Mouse (Mus musculus): ENCODE measurements around the gene Sag. TPM values are rescaled to one million over a fixed set of nuclear protein-coding genes. Genes with fewer than 3 reads are reported as not detected.

The Sag gene
- total and polyA plus RNA-seq, 3 experiments: 0.19 to 2.0 (median 1.0) TPM

DNA sequence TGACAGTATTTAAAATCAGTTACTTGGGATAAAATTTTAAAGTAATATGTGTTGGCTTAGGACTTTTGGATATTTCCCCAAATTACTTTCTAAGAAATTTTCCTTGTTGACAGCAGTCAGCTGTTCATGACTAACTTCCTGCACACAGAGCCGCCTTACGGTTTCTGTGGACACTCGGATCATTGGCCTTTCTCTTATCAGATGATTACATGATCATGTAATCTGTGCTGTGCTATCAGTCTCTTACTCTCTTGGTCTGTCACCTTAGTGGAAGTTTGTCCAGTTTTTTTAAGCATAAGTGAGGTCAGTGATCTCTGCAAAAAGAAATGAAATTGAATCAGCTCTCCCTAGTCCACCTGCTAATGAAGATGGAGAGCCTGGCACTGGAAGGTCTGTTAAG is 31.8 kb upstream of the Sag start:
- Histone ChIP-seq H3K27me3 (replicated peaks) (no peaks in the 10 kb centered on the region), H3K27ac (ENCODE audit: insufficient read depth, low read depth) (no peak overlapping the region), H3K4me2 (ENCODE audit: insufficient read depth, low read depth, poor library complexity, severe bottlenecking) (no peak overlapping the region), H3K9ac (ENCODE audit: insufficient read depth, low read depth) (no peak overlapping the region), H3K9me3 (replicated peaks; ENCODE audit: low read length) (peaks cover 3% of the 10 kb centered on the region), H3K36me3 (replicated peaks in 1 of 2; ENCODE audit: control insufficient read depth in 1 of 2, insufficient read depth in 1 of 2, low read length in 1 of 2) (peaks cover 71 to 93% of the 10 kb centered on the region in 2 experiments), H3K79me2 (replicated peaks; ENCODE audit: control insufficient read depth, extremely low read depth, insufficient read depth, poor library complexity, severe bottlenecking) (no peaks in the 10 kb centered on the region), H3K4me1 (ENCODE audit: control insufficient read depth in 1 of 2, insufficient read depth in 2 of 2) (peaks cover 0 to 3% of the 10 kb centered on the region in 2 experiments; a peak in 1 of 4 replicates), H3K4me3 (replicated peaks in 1 of 3; ENCODE audit: low read depth in 2 of 3, low read length in 2 of 3, poor library complexity in 1 of 3) (no peak overlapping the region)
- in situ Hi-C loops (cut with MboI; ENCODE audit: low pct_ligation_motif_present, low pct_unique_long_range_greater_than_20kb, low sequenced_read_pairs) (no loop called here), dilution Hi-C loops (cut with MboI; ENCODE audit: extremely low pct_ligation_motif_present, extremely low pct_unique_long_range_greater_than_20kb, low sequenced_read_pairs) (no loop called here)
- TF ChIP-seq POLR2A (IDR thresholded peaks at IDR 0.05; ENCODE audit: low read depth, low read length) (no peak), ZMIZ1 (IDR thresholded peaks at IDR 0.05; ENCODE audit: low read depth, low read length) (no peak), SMC3 (IDR thresholded peaks at IDR 0.05; ENCODE audit: low read depth, low read length) (no peak), E2F4 (IDR thresholded peaks at IDR 0.05; ENCODE audit: insufficient replicate concordance, low read depth, low read length) (no peak), USF1 (IDR thresholded peaks at IDR 0.05; ENCODE audit: low read depth, low read length) (no peak), ZC3H11A (IDR thresholded peaks at IDR 0.05; ENCODE audit: low read depth, low read length) (no peak)
- no peak for DNase-seq (ENCODE audit: extremely low read depth)

DNA sequence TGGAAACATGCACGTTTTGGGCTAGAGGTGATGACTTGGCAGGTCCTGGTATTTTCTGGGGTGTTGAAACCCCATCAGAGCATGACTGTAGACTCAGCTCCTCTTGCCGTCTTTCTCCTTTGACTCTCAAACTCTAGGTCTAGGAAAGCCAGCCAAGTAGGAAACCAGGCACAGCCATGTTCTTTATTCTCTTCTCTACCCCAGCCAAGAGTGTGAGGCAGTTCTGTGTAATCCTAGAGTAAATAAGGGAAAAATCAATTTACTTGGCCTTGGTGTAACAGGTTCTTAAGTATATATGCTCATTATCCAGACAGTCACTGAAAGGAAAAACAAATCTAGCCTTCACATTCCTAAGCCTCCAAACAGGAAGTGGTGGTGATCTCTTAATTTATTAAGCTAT is 30.1 kb upstream of the Sag start:
- TF ChIP-seq CHD1 (IDR thresholded peaks at IDR 0.05; ENCODE audit: low read depth, low read length) (no peak), NELFE (IDR thresholded peaks at IDR 0.05; ENCODE audit: low read depth, low read length) (no peak), HCFC1 (IDR thresholded peaks at IDR 0.05; ENCODE audit: low read depth, low read length) (no peak), JUN (IDR thresholded peaks at IDR 0.05; ENCODE audit: insufficient read depth, low read depth, low read length) (no peak), GABPA (IDR thresholded peaks at IDR 0.05; ENCODE audit: insufficient replicate concordance, low read depth, low read length) (no peak), KAT2A (IDR thresholded peaks at IDR 0.05; ENCODE audit: insufficient replicate concordance, low read length) (no peak), ZMIZ1 (IDR thresholded peaks at IDR 0.05; ENCODE audit: low read depth, low read length) (no peak), MAX (IDR thresholded peaks at IDR 0.05; ENCODE audit: low read length) (no peak), CHD2 (IDR thresholded peaks at IDR 0.05; ENCODE audit: low read length) (no peak), SMC3 (IDR thresholded peaks at IDR 0.05; ENCODE audit: low read depth, low read length) (no peak), POLR2AphosphoS2 (IDR thresholded peaks at IDR 0.05; ENCODE audit: low read depth, low read length) (no peak), ETS1 (conservative IDR thresholded peaks at IDR 0.05; ENCODE audit: low read depth, low read length) (no peak), EP300 (IDR thresholded peaks at IDR 0.05; ENCODE audit: low read length) (no peak), MAFK (IDR thresholded peaks at IDR 0.05; ENCODE audit: insufficient replicate concordance, low read length) (no peak), USF2 (conservative IDR thresholded peaks at IDR 0.05; ENCODE audit: low read depth, low read length) (no peak), CTCF (conservative IDR thresholded peaks at IDR 0.05 in 1 of 2, IDR thresholded peaks at IDR 0.05 in 1 of 2; ENCODE audit: low read depth in 2 of 2, low read length in 2 of 2) (no peak), UBTF (IDR thresholded peaks at IDR 0.05; ENCODE audit: low read depth, low read length) (no peak), ZC3H11A (IDR thresholded peaks at IDR 0.05; ENCODE audit: low read depth, low read length) (no peak)
- Histone ChIP-seq H3K27me3 (replicated peaks) (no peaks in the 10 kb centered on the region), H3K4me3 (replicated peaks in 1 of 3; ENCODE audit: low read depth in 2 of 3, low read length in 2 of 3, poor library complexity in 1 of 3) (no peak overlapping the region), H3K36me3 (replicated peaks in 1 of 2; ENCODE audit: control insufficient read depth in 1 of 2, insufficient read depth in 1 of 2, low read length in 1 of 2) (peaks cover 73 to 93% of the 10 kb centered on the region in 2 experiments), H3K27ac (ENCODE audit: insufficient read depth, low read depth) (no peak overlapping the region), H3K79me2 (replicated peaks; ENCODE audit: control insufficient read depth, extremely low read depth, insufficient read depth, poor library complexity, severe bottlenecking) (no peaks in the 10 kb centered on the region), H3K4me2 (ENCODE audit: insufficient read depth, low read depth, poor library complexity, severe bottlenecking) (no peak overlapping the region), H3K9me3 (replicated peaks; ENCODE audit: low read length) (peaks cover 3% of the 10 kb centered on the region), H3K4me1 (ENCODE audit: control insufficient read depth in 1 of 2, insufficient read depth in 2 of 2) (peaks cover 0 to 3% of the 10 kb centered on the region in 2 experiments; a peak in 1 of 4 replicates), H3K9ac (ENCODE audit: insufficient read depth, low read depth) (no peak overlapping the region)
- dilution Hi-C loops (cut with MboI; ENCODE audit: extremely low pct_ligation_motif_present, extremely low pct_unique_long_range_greater_than_20kb, low sequenced_read_pairs): no loop called here
- in situ Hi-C loops (cut with MboI; ENCODE audit: low pct_ligation_motif_present, low pct_unique_long_range_greater_than_20kb, low sequenced_read_pairs): no loop called here
- no peak for DNase-seq (ENCODE audit: extremely low read depth)
